9 mouse cellular contexts compared by ENCODE assay signal in genomic region chr2:62646671-62647289, GRCm38 (mm10). TPM values are rescaled to one million over a fixed set of nuclear protein-coding genes. Genes with fewer than 3 reads are reported as not detected.
DNase-seq lines count a peak whose midpoint lies in the region; ATAC-seq and TF ChIP-seq lines count a peak whose summit lies in the region.
"Had no signal": no experiment of that assay in that cellular context is flagged by ENCODE, and none has a peak within 500 bp of the region (broad histone marks: within the 10 kb centered on the region; RNA-seq: fewer than 3 reads in every experiment).

No protein-coding gene starts in this region.

- H3K27ac ChIP-seq in lung, embryonic 15.5 days: no peak overlapping the region
- no peak overlapping the region for H3K27ac ChIP-seq in heart, embryonic 12.5 days (ENCODE audit: poor library complexity, severe bottlenecking)
- H3K27ac ChIP-seq in limb, embryonic 14.5 days (replicated peaks; ENCODE audit: low read depth, low read length): no peak overlapping the region
- H3K27ac ChIP-seq in small intestine, adult 2 months (ENCODE audit: insufficient read depth, low read depth, low read length): peak overlapping the region; percentile 44

- 23% methylated on average over 6 of the region's 6 CpGs for WGBS in lung, embryonic 15.5 days
- WGBS in heart, embryonic 12.5 days: 31% methylated on average over 6 of the region's 6 CpGs
- WGBS in limb, embryonic 14.5 days: 23% methylated on average over 6 of the region's 6 CpGs
- 29% methylated on average over 6 of the region's 6 CpGs for WGBS in small intestine, adult 2 months

- H3K4me2 ChIP-seq in lung, embryonic 15.5 days: peak overlapping the region; percentile 78
- peak overlapping the region; percentile 71 for H3K4me2 ChIP-seq in heart, embryonic 12.5 days
- H3K4me2 ChIP-seq in limb, embryonic 14.5 days (replicated peaks; ENCODE audit: low read depth, low read length, severe bottlenecking): peak overlapping the region; percentile 75

- TF ChIP-seq POLR2A in limb, embryonic 14.5 days (IDR thresholded peaks at IDR 0.05; ENCODE audit: borderline replicate concordance, extremely low read depth, insufficient read depth, insufficient read length): no peak
- TF ChIP-seq POLR2A in small intestine, adult 2 months (IDR thresholded peaks at IDR 0.05; ENCODE audit: low read depth, low read length): no peak

- no peak for DNase-seq in lung, postnatal 25 days (ENCODE audit: low spot score)
- no peak for DNase-seq in limb, embryonic 14.5 days (ENCODE audit: low spot score)
- DNase-seq in adrenal gland, postnatal 25 days: no peak
- no peak for DNase-seq in cerebellum, postnatal 36 days

- no peaks in the 10 kb centered on the region for H3K36me3 ChIP-seq in lung, embryonic 15.5 days
- no peaks in the 10 kb centered on the region for H3K36me3 ChIP-seq in heart, embryonic 12.5 days
- H3K36me3 ChIP-seq in limb, embryonic 14.5 days (ENCODE audit: control insufficient read depth, insufficient read depth, low read length): no peaks in the 10 kb centered on the region
- no peaks in the 10 kb centered on the region for H3K36me3 ChIP-seq in small intestine, adult 2 months (ENCODE audit: control insufficient read depth, insufficient read depth, low read length)

- no peaks in the 10 kb centered on the region for H3K27me3 ChIP-seq in lung, embryonic 15.5 days
- no peaks in the 10 kb centered on the region for H3K27me3 ChIP-seq in heart, embryonic 12.5 days (replicated peaks)
- no peaks in the 10 kb centered on the region for H3K27me3 ChIP-seq in limb, embryonic 14.5 days (ENCODE audit: control insufficient read depth, insufficient read depth, low read length)
- H3K27me3 ChIP-seq in small intestine, adult 2 months (ENCODE audit: control insufficient read depth, insufficient read depth, low read length): no peaks in the 10 kb centered on the region
- H3K27me3 ChIP-seq: Patski had no signal

- H3K9me3 ChIP-seq in lung, embryonic 15.5 days: no peaks in the 10 kb centered on the region
- no peaks in the 10 kb centered on the region for H3K9me3 ChIP-seq in heart, embryonic 12.5 days (replicated peaks)
- H3K9me3 ChIP-seq in limb, embryonic 14.5 days (ENCODE audit: control insufficient read depth, low read length): no peaks in the 10 kb centered on the region

- ATAC-seq in lung, embryonic 15.5 days (ENCODE audit: borderline replicate concordance, extremely low read depth, low FRiP score, low TSS enrichment): no peak
- no peak for ATAC-seq in heart, embryonic 12.5 days (ENCODE audit: insufficient number of reproducible peaks, low FRiP score)
- ATAC-seq in limb, embryonic 14.5 days (ENCODE audit: low FRiP score, low read depth): no peak
- ATAC-seq in megakaryocyte-erythroid progenitor cell, adult 5-6 weeks (replicated peaks; ENCODE audit: low FRiP score, low TSS enrichment, poor library complexity, severe bottlenecking): no peak

- TF ChIP-seq CTCF in small intestine, adult 2 months (IDR thresholded peaks at IDR 0.05; ENCODE audit: extremely low read depth, insufficient read length, insufficient replicate concordance, low read depth, low read length): no peak

- H3K4me3 ChIP-seq in lung, embryonic 15.5 days: peak overlapping the region; percentile 63
- H3K4me3 ChIP-seq in heart, embryonic 12.5 days: peak overlapping the region; percentile 67
- peak overlapping the region; percentile 56 for H3K4me3 ChIP-seq in limb, embryonic 14.5 days (replicated peaks; ENCODE audit: low read length)
- H3K4me3 ChIP-seq in small intestine, adult 2 months (ENCODE audit: low read depth, low read length): peak overlapping the region; percentile 72; the same call in 1 of the 2 replicates

- H3K4me1 ChIP-seq in lung, embryonic 15.5 days: peaks cover 6% of the 10 kb centered on the region; the same call in 1 of the 2 replicates
- peaks cover 12% of the 10 kb centered on the region for H3K4me1 ChIP-seq in heart, embryonic 12.5 days (replicated peaks)
- H3K4me1 ChIP-seq in limb, embryonic 14.5 days (ENCODE audit: control insufficient read depth, insufficient read depth, low read length): no peaks in the 10 kb centered on the region
- H3K4me1 ChIP-seq in small intestine, adult 2 months (ENCODE audit: control insufficient read depth, insufficient read depth, insufficient read length, low read length): peaks cover 2% of the 10 kb centered on the region; the same call in 1 of the 2 replicates

- peak overlapping the region; percentile 50; the same call in 1 of the 2 replicates for H3K9ac ChIP-seq in lung, embryonic 15.5 days
- H3K9ac ChIP-seq in heart, embryonic 12.5 days: peak overlapping the region; percentile 71
- peak overlapping the region; percentile 61; the same call in 1 of the 2 replicates for H3K9ac ChIP-seq in limb, embryonic 14.5 days (ENCODE audit: low read depth, low read length, severe bottlenecking)

RNA-seq across cellular contexts. Expression of gene Ifih1, which starts 0.7 kb away (rescaled TPM):
- 1.8 and 2.5 TPM in 2 replicates for polyA plus RNA-seq in lung, embryonic 15.5 days (2015; fragmentation: Nextera tagmentation; extraction: Ambion mirVana)
- polyA plus RNA-seq in heart, embryonic 12.5 days (2016; fragmentation: Nextera tagmentation; extraction: Ambion mirVana): 1.6 TPM in 2 replicates
- 0.67 and 0.75 TPM in 2 replicates for polyA plus RNA-seq in limb, embryonic 14.5 days (2012; rRNA removed)
- polyA plus RNA-seq in limb, embryonic 14.5 days (2014; fragmentation: Nextera tagmentation; extraction: Ambion mirVana): 1.8 and 2.7 TPM in 2 replicates
- 5.3 and 27.0 TPM in 2 replicates for polyA plus RNA-seq in small intestine, adult 2 months (2012; rRNA removed)
- 7.9 and 17.2 TPM in 2 replicates for total RNA-seq in adrenal gland, postnatal 25 days (2021)
- total RNA-seq in megakaryocyte-erythroid progenitor cell, adult 5-6 weeks (2014; fragmentation: Nextera tagmentation): 16.4 and 21.6 TPM in 2 replicates
- total RNA-seq in megakaryocyte-erythroid progenitor cell, adult 5-6 weeks (2017): 19.9 and 42.7 TPM in 2 replicates

RNA-seq across cellular contexts. Expression of gene Gca, which starts 17.3 kb away (rescaled TPM):
- polyA plus RNA-seq in lung, embryonic 15.5 days (2015; fragmentation: Nextera tagmentation; extraction: Ambion mirVana): 5.2 and 6.8 TPM in 2 replicates
- 14.7 and 16.1 TPM in 2 replicates for polyA plus RNA-seq in heart, embryonic 12.5 days (2016; fragmentation: Nextera tagmentation; extraction: Ambion mirVana)
- polyA plus RNA-seq in limb, embryonic 14.5 days (2012; rRNA removed): 2.6 and 2.8 TPM in 2 replicates
- polyA plus RNA-seq in limb, embryonic 14.5 days (2014; fragmentation: Nextera tagmentation; extraction: Ambion mirVana): 2.7 and 3.2 TPM in 2 replicates
- polyA plus RNA-seq in small intestine, adult 2 months (2012; rRNA removed): 3.1 and 6.0 TPM in 2 replicates
- 3.5 and 5.5 TPM in 2 replicates for total RNA-seq in adrenal gland, postnatal 25 days (2021)
- 1.2 and 1.4 TPM in 2 replicates for total RNA-seq in megakaryocyte-erythroid progenitor cell, adult 5-6 weeks (2014; fragmentation: Nextera tagmentation)
- total RNA-seq in megakaryocyte-erythroid progenitor cell, adult 5-6 weeks (2017): 1.6 and 1.9 TPM in 2 replicates
